Comparison of ENCODE assay signal across 16 mouse cellular contexts in the genomic region with DNA sequence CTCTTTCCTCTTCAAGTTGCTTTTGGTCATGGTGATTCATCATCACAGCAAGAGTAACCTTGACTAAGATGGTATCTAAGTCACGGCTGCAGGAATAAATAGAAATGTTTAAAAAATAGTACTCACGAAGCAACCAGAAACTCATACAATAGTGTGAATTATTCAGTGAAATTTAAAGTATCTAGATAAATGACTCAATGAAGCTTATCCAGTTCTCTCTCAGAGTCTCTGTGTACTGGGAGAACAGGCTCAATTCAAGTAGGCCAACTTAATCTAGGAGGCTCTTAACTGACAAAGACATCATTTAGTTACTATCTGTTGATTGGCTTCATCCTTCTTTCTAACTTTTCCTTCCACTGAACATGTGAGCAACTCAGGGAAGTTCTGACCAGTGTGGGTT.
"Had no signal": no experiment of that assay in that cellular context is flagged by ENCODE, and none has a peak within 500 bp of the region (broad histone marks: within the 10 kb centered on the region; RNA-seq: fewer than 3 reads in every experiment).

No protein-coding gene starts in this region.

- H3K4me3 ChIP-seq: neural tube, embryonic 13.5 days; neural tube, embryonic 15.5 days; stomach, embryonic 15.5 days had no signal

- H3K4me1 ChIP-seq: neural tube, embryonic 13.5 days; neural tube, embryonic 15.5 days; stomach, embryonic 15.5 days had no signal

- H3K36me3 ChIP-seq: neural tube, embryonic 13.5 days; neural tube, embryonic 15.5 days; stomach, embryonic 15.5 days had no signal

- H3K9me3 ChIP-seq: neural tube, embryonic 13.5 days; neural tube, embryonic 15.5 days; stomach, embryonic 15.5 days had no signal

- H3K27me3 ChIP-seq: neural tube, embryonic 13.5 days; neural tube, embryonic 15.5 days; stomach, embryonic 15.5 days had no signal

- DNase-seq: retina, postnatal 1 day; right cerebral cortex, adult 18-20 months; right cerebral cortex, postnatal 14 days; right cerebral cortex, postnatal 25 days; right cerebral cortex, postnatal 4 days; spleen, adult 18-20 months; thymus, adult 18-20 months; thymus, adult 2 months; thymus, postnatal 14 days; thymus, postnatal 25 days; thymus, postnatal 36 days; thymus, postnatal 4 days had no signal

- H3K27ac ChIP-seq: neural tube, embryonic 13.5 days; neural tube, embryonic 15.5 days; stomach, embryonic 15.5 days; stomach, postnatal 0 days had no signal
